Mouse (Mus musculus): Measurements from ENCODE around the gene Pdzd2. TPM values are rescaled to one million over a fixed set of nuclear protein-coding genes. Genes with fewer than 3 reads are reported as not detected.

Pdzd2 gene
- total and polyA plus RNA-seq, 2 experiments from 2014 or later, result 15.9 to 40.6 TPM

DNA sequence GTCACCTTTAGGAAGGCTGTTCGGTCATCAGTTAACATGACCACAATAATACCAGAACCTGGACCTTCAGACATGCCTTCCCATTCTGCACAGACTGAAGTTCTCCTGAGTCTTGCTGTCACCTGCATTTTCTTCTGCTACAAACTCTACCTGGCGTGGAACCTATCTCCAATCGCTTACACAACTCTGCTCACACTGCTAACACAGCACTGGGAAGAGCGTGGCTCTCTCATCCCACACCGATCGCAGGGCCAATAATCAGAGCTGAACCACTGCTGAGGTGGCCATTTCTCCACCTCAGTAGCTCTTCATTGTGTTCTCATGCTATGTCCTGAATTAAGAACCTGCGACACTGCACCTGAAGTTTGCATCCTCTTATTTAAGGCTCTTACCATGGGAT is 111.3 kb downstream of the Pdzd2 start:
- ATAC-seq (no peak), DNase-seq (ENCODE audit: low spot score) (no peak)
- H3K4me3 ChIP-seq (ENCODE audit: low read length), result no peak overlapping the region
- H3K27ac ChIP-seq, result no peak overlapping the region
- no peaks in the 10 kb centered on the region for H3K4me1 ChIP-seq (ENCODE audit: insufficient read depth, low read length)
- H3K27me3 ChIP-seq (ENCODE audit: insufficient read depth, low read length), result no peaks in the 10 kb centered on the region
- no peak overlapping the region for H3K9ac ChIP-seq (replicated peaks; ENCODE audit: low read length)
- H3K36me3 ChIP-seq (ENCODE audit: insufficient read depth, low read length), result no peaks in the 10 kb centered on the region
- TF ChIP-seq CTCF (IDR thresholded peaks at IDR 0.05; ENCODE audit: low read depth), result no peak
- WGBS, result 97% methylated on average over 7 of the region's 7 CpGs
- H3K9me3 ChIP-seq (ENCODE audit: low read length), result no peaks in the 10 kb centered on the region
- H3K4me2 ChIP-seq (ENCODE audit: low read depth, low read length), result no peak overlapping the region

GRCm38 (mm10) chr15:12626930-12627329 is 112.8 kb downstream of the Pdzd2 start:
- H3K9me3 ChIP-seq (ENCODE audit: low read length), result no peaks in the 10 kb centered on the region
- WGBS, result 86% methylated on average over 9 of the region's 9 CpGs
- DNase-seq (ENCODE audit: low spot score) (no peak), ATAC-seq (no peak)
- no peak overlapping the region for H3K27ac ChIP-seq
- no peak overlapping the region for H3K4me3 ChIP-seq (ENCODE audit: low read length)
- no peak overlapping the region for H3K9ac ChIP-seq (replicated peaks; ENCODE audit: low read length)
- no peak for TF ChIP-seq CTCF (IDR thresholded peaks at IDR 0.05; ENCODE audit: low read depth)
- H3K27me3 ChIP-seq (ENCODE audit: insufficient read depth, low read length), result no peaks in the 10 kb centered on the region
- no peaks in the 10 kb centered on the region for H3K4me1 ChIP-seq (ENCODE audit: insufficient read depth, low read length)
- H3K4me2 ChIP-seq (ENCODE audit: low read depth, low read length), result no peak overlapping the region
- no peaks in the 10 kb centered on the region for H3K36me3 ChIP-seq (ENCODE audit: insufficient read depth, low read length)

DNA sequence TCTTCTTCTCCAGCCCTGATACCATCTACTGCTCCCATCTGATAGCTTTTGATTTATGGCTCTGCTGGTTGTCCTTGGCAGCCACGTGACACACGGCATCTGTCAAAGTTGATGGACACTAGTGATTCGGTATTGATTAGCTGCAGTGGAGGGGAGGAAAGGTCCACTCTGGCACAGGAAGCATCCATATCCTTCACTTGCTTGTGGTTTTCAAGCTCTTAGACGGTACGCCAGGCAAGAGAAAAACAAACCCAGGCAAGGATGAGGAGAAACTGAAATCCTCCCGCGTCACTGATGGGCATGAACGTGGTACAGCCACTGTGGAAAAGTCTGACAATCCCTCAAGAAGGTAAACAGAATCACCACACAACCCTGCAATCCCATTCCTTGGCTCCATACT is 113.6 kb downstream of the Pdzd2 start:
- no peaks in the 10 kb centered on the region for H3K27me3 ChIP-seq (ENCODE audit: insufficient read depth, low read length)
- H3K9me3 ChIP-seq (ENCODE audit: low read length), result no peaks in the 10 kb centered on the region
- H3K36me3 ChIP-seq (ENCODE audit: insufficient read depth, low read length), result no peaks in the 10 kb centered on the region
- no peak overlapping the region for H3K4me3 ChIP-seq (ENCODE audit: low read length)
- TF ChIP-seq CTCF (IDR thresholded peaks at IDR 0.05; ENCODE audit: low read depth), result no peak
- no peak overlapping the region for H3K4me2 ChIP-seq (ENCODE audit: low read depth, low read length)
- H3K4me1 ChIP-seq (ENCODE audit: insufficient read depth, low read length), result no peaks in the 10 kb centered on the region
- H3K27ac ChIP-seq, result no peak overlapping the region
- WGBS, result 82% methylated on average over 8 of the region's 8 CpGs
- DNase-seq (ENCODE audit: low spot score) (no peak), ATAC-seq (no peak)
- no peak overlapping the region for H3K9ac ChIP-seq (replicated peaks; ENCODE audit: low read length)

- no peaks in the 10 kb centered on the region for H3K9me3 ChIP-seq (ENCODE audit: low read length)
- H3K36me3 ChIP-seq (ENCODE audit: insufficient read depth, low read length), result no peaks in the 10 kb centered on the region
- no peaks in the 10 kb centered on the region for H3K4me1 ChIP-seq (ENCODE audit: insufficient read depth, low read length)
- H3K9ac ChIP-seq (replicated peaks; ENCODE audit: low read length), result no peak overlapping the region
- H3K27me3 ChIP-seq (ENCODE audit: insufficient read depth, low read length), result no peaks in the 10 kb centered on the region
- DNase-seq (ENCODE audit: low spot score) (no peak), ATAC-seq (no peak)
- H3K4me3 ChIP-seq (ENCODE audit: low read length), result no peak overlapping the region
- no peak for TF ChIP-seq CTCF (IDR thresholded peaks at IDR 0.05; ENCODE audit: low read depth)
- no peak overlapping the region for H3K4me2 ChIP-seq (ENCODE audit: low read depth, low read length)
- WGBS, result 37% methylated on average over 6 of the region's 6 CpGs
- no peak overlapping the region for H3K27ac ChIP-seq
Observed at GRCm38 (mm10) chr15:12625524-12625923, 114.2 kb downstream of the Pdzd2 start.

DNA sequence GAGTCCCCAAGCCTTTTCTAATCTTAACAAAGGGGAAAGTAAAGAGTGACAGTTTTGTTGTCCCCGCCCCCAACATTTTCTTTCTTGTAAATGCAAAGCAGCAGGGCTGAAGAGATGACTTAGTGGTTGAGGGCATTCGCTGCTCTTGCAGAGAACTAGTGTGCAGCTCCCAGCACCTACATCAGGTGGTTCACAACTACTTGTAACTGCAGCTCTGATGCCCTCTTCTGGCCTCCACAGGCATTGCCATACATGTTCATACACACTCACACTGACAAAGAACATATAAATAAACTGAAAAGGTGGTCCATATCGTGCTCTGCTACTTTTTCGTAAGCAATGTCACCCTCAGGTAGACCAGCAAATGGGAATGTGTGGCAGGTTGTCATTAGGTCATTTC is 116.2 kb downstream of the Pdzd2 start:
- DNase-seq (ENCODE audit: low spot score), result no peak
- peak; percentile 21; the same call in 1 of the 2 replicates for TF ChIP-seq CTCF (IDR thresholded peaks at IDR 0.05; ENCODE audit: low read depth)
- no peak for ATAC-seq
- Histone ChIP-seq H3K4me3 (ENCODE audit: low read length) (no peak overlapping the region), H3K9me3 (ENCODE audit: low read length) (no peaks in the 10 kb centered on the region), H3K27me3 (ENCODE audit: insufficient read depth, low read length) (no peaks in the 10 kb centered on the region), H3K4me1 (ENCODE audit: insufficient read depth, low read length) (no peaks in the 10 kb centered on the region), H3K27ac (no peak overlapping the region), H3K36me3 (ENCODE audit: insufficient read depth, low read length) (no peaks in the 10 kb centered on the region), H3K4me2 (ENCODE audit: low read depth, low read length) (no peak overlapping the region), H3K9ac (replicated peaks; ENCODE audit: low read length) (no peak overlapping the region)
- WGBS, result 91% methylated on average over 4 of the region's 4 CpGs

- Histone ChIP-seq H3K27me3 (ENCODE audit: insufficient read depth, low read length) (no peaks in the 10 kb centered on the region), H3K4me1 (ENCODE audit: insufficient read depth, low read length) (no peaks in the 10 kb centered on the region), H3K36me3 (ENCODE audit: insufficient read depth, low read length) (no peaks in the 10 kb centered on the region), H3K9ac (replicated peaks; ENCODE audit: low read length) (no peak overlapping the region), H3K4me3 (ENCODE audit: low read length) (no peak overlapping the region), H3K9me3 (ENCODE audit: low read length) (no peaks in the 10 kb centered on the region), H3K4me2 (ENCODE audit: low read depth, low read length) (no peak overlapping the region), H3K27ac (no peak overlapping the region)
- 94% methylated on average over 5 of the region's 5 CpGs for WGBS
- no peak for TF ChIP-seq CTCF (IDR thresholded peaks at IDR 0.05; ENCODE audit: low read depth)
- ATAC-seq (no peak), DNase-seq (ENCODE audit: low spot score) (no peak)
Observed at GRCm38 (mm10) chr15:12622701-12623100, 117.0 kb downstream of the Pdzd2 start.

- H3K27ac ChIP-seq, result no peak overlapping the region
- ATAC-seq, result no peak
Observed at GRCm38 (mm10) chr15:12622093-12622643, 117.6 kb downstream of the Pdzd2 start.

More at GRCm38 (mm10) chr15:12622093-12622643, 117.6 kb downstream of the Pdzd2 start:
- Histone ChIP-seq H3K9me3 (ENCODE audit: low read length) (no peaks in the 10 kb centered on the region), H3K4me1 (ENCODE audit: insufficient read depth, low read length) (no peaks in the 10 kb centered on the region), H3K4me3 (ENCODE audit: low read length) (no peak overlapping the region), H3K27me3 (ENCODE audit: insufficient read depth, low read length) (no peaks in the 10 kb centered on the region), H3K9ac (replicated peaks; ENCODE audit: low read length) (no peak overlapping the region), H3K4me2 (ENCODE audit: low read depth, low read length) (no peak overlapping the region), H3K36me3 (ENCODE audit: insufficient read depth, low read length) (no peaks in the 10 kb centered on the region)
- 66% methylated on average over 7 of the region's 7 CpGs for WGBS
- DNase-seq (ENCODE audit: low spot score), result no peak
- no peak for TF ChIP-seq CTCF (IDR thresholded peaks at IDR 0.05; ENCODE audit: low read depth)
